Mouse (Mus musculus): ENCODE results near the gene Slc22a16. TPM values are rescaled to one million over a fixed set of nuclear protein-coding genes. Genes with fewer than 3 reads are reported as not detected.

The Slc22a16 gene
- not detected in 2 replicates for polyA plus RNA-seq (2016; fragmentation: Nextera tagmentation; extraction: Ambion mirVana)

- WGBS = 94% methylated on average over 12 of the region's 12 CpGs
- H3K4me3 ChIP-seq = no peak within 1 kb of the TSS
- no peaks in the 10 kb centered on the region for H3K36me3 ChIP-seq (replicated peaks)
- H3K4me1 ChIP-seq = no peaks in the 10 kb centered on the region
- H3K9me3 ChIP-seq = peaks cover 5% of the 10 kb centered on the region; the same call in 1 of the 2 replicates
- H3K27me3 ChIP-seq (ENCODE audit: poor library complexity, severe bottlenecking) = no peaks in the 10 kb centered on the region
- no peak within 1 kb of the TSS for H3K27ac ChIP-seq
- no peak for DNase-seq (ENCODE audit: extremely low spot score, low spot score)
These were observed at the start of gene Slc22a16 for GRCm38 (mm10) chr10:40570036-40570435. TSS of gene Slc22a16 (plus strand) at chr10:40570336.

DNA sequence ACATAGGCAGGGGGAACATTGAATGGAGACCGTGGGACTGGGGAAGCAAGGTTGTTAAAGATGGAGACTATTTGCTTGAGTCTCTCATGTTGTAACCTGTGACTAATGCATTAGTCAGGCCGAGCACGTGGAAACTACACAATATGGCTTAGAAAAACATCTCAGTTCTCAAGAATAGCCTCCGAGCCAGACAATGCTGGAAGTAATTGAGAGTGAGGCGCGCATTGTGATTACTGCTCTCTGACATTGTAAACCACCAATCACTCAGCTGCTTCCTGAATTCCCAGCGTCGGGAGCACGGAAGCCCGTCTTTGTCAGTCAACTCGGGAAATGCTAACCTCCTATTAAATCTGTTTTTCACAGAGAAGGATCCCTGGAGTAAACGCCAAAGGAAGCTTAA, 48.6 kb upstream of the Slc22a16 start:
- Histone ChIP-seq H3K9me3 (no peaks in the 10 kb centered on the region), H3K4me3 (no peak overlapping the region), H3K36me3 (replicated peaks) (no peaks in the 10 kb centered on the region), H3K27ac (peak overlapping the region; percentile 48), H3K4me1 (peaks cover 39% of the 10 kb centered on the region), H3K27me3 (ENCODE audit: poor library complexity, severe bottlenecking) (no peaks in the 10 kb centered on the region)
- peak; percentile 40 for DNase-seq (ENCODE audit: extremely low spot score, low spot score)
- WGBS = 23% methylated on average over 12 of the region's 12 CpGs

DNA sequence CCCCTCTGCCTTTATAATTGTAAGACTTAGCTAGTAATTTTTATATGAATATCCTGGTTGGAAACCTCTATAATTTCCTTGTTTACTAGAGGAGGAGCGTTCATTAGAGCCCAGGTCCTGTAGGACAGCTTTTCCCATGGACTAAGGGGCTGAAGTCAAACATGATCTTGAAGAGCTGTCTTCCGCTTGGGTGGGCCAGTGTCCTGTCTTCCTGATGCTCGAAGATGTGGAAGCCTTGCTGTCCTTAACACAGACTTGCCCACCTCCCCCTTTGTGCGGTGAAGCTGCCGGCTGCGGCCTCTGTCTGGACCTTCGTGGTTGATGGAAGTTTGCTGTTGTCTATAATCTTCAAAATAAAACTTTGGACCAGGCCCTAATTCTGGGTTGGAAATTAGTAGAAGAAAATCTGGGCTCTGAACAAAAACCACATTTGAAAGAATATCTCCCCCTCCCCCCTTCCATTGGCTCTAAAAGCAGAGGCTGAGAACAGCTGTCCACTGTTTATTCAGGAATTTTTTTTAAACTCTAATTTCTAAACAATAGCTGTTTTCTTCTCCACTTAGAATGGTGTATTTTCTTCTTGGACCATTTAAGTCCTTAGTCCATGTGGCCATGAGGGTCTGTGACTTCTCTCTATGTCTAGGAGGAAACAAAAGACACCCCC, 46.7 kb upstream of the Slc22a16 start:
- peaks cover 49% of the 10 kb centered on the region for H3K4me1 ChIP-seq

GRCm38 (mm10) chr10:40524032-40524806, 45.9 kb upstream of the Slc22a16 start:
- no peaks in the 10 kb centered on the region for H3K27me3 ChIP-seq (ENCODE audit: poor library complexity, severe bottlenecking)
- no peaks in the 10 kb centered on the region for H3K9me3 ChIP-seq
- 80% methylated on average over 9 of the region's 9 CpGs for WGBS
- H3K4me3 ChIP-seq = no peak overlapping the region
- DNase-seq (ENCODE audit: extremely low spot score, low spot score) = peak; percentile 14
- 0 out of 2 replicates have a peak overlapping the region, but pooled peaks have one; percentile 15 for H3K27ac ChIP-seq
- H3K4me1 ChIP-seq = peaks cover 54% of the 10 kb centered on the region
- no peaks in the 10 kb centered on the region for H3K36me3 ChIP-seq (replicated peaks)

More for the DNA sequence above, 46.7 kb upstream of the Slc22a16 start:
- no peak overlapping the region for H3K4me3 ChIP-seq
- no peaks in the 10 kb centered on the region for H3K27me3 ChIP-seq (ENCODE audit: poor library complexity, severe bottlenecking)
- H3K9me3 ChIP-seq = no peaks in the 10 kb centered on the region
- H3K36me3 ChIP-seq (replicated peaks) = no peaks in the 10 kb centered on the region
- WGBS = 78% methylated on average over 7 of the region's 7 CpGs
- H3K27ac ChIP-seq = 0 out of 2 replicates have a peak overlapping the region, but pooled peaks have one; percentile 30
- DNase-seq (ENCODE audit: extremely low spot score, low spot score) = peak; percentile 14

DNA sequence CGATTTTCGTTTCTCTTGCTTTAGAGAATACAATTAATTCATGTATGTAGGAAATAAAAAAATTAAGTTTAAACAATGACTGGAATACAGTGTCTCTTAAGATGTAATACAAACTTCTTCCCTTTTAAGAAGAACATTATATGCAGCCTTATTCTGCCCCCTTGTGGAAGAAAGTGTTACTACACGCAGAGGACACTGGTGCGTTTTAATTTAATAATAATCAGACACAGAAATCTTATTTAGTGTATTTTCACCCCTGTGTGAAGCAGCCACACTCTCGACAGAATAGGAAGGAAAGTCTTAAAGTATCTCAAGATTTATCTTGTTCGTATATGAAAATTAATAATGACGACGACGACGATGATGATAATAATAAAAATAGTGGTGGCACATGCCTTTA, 45.1 kb upstream of the Slc22a16 start:
- H3K4me1 ChIP-seq = peaks cover 54% of the 10 kb centered on the region
- H3K36me3 ChIP-seq (replicated peaks) = no peaks in the 10 kb centered on the region
- H3K4me3 ChIP-seq = no peak overlapping the region
- no peak overlapping the region for H3K27ac ChIP-seq
- DNase-seq (ENCODE audit: extremely low spot score, low spot score) = peak; percentile 25
- no peaks in the 10 kb centered on the region for H3K9me3 ChIP-seq
- H3K27me3 ChIP-seq (ENCODE audit: poor library complexity, severe bottlenecking) = no peaks in the 10 kb centered on the region
- WGBS = 31% methylated on average over 10 of the region's 10 CpGs

- Histone ChIP-seq H3K27me3 (ENCODE audit: poor library complexity, severe bottlenecking) (no peaks in the 10 kb centered on the region), H3K36me3 (replicated peaks) (no peaks in the 10 kb centered on the region), H3K27ac (no peak overlapping the region), H3K4me1 (peaks cover 54% of the 10 kb centered on the region), H3K4me3 (no peak overlapping the region), H3K9me3 (no peaks in the 10 kb centered on the region)
- 73% methylated on average over 9 of the region's 9 CpGs for WGBS
- DNase-seq (ENCODE audit: extremely low spot score, low spot score) = peak; percentile 12
These were observed 44.5 kb upstream of the Slc22a16 start for GRCm38 (mm10) chr10:40525616-40526155.

- H3K4me1 ChIP-seq = peaks cover 49% of the 10 kb centered on the region
- peak; percentile 12 for DNase-seq (ENCODE audit: extremely low spot score, low spot score)
- no peak overlapping the region for H3K4me3 ChIP-seq
- no peaks in the 10 kb centered on the region for H3K36me3 ChIP-seq (replicated peaks)
- H3K27ac ChIP-seq = no peak overlapping the region
- no peaks in the 10 kb centered on the region for H3K27me3 ChIP-seq (ENCODE audit: poor library complexity, severe bottlenecking)
- WGBS = 90% methylated on average over 8 of the region's 8 CpGs
- no peaks in the 10 kb centered on the region for H3K9me3 ChIP-seq
These were observed 43.8 kb upstream of the Slc22a16 start for GRCm38 (mm10) chr10:40526301-40526761.

- DNase-seq (ENCODE audit: extremely low spot score, low spot score) = peak; percentile 10
- WGBS = 83% methylated on average over 3 of the region's 3 CpGs
- no peaks in the 10 kb centered on the region for H3K27me3 ChIP-seq (ENCODE audit: poor library complexity, severe bottlenecking)
- H3K36me3 ChIP-seq (replicated peaks) = no peaks in the 10 kb centered on the region
- no peak overlapping the region; the same call in 1 of the 2 replicates for H3K27ac ChIP-seq
- H3K4me3 ChIP-seq = no peak overlapping the region
- peaks cover 3% of the 10 kb centered on the region; the same call in 1 of the 2 replicates for H3K9me3 ChIP-seq
- H3K4me1 ChIP-seq = peaks cover 42% of the 10 kb centered on the region
These were observed 43.1 kb upstream of the Slc22a16 start for GRCm38 (mm10) chr10:40526986-40527385.

DNA sequence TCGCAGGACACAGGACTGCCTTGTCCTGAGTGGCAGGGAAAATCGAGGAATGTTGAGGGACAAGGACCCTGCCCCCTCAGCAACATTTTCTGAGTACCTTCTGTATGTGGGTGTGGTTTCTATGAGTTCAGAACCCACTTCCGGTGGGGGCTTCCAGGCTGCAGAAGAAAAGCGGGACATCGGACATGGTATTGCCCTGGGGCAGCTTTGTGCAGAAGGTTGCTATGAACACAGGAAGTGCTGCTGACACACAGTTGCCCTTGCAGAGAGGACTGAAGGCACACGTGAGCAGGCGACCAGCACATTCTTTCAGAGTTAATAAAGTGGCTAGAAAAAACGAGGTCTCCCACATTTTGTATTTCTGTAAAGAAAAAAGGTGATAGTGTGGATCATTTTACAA, 42.6 kb upstream of the Slc22a16 start:
- Histone ChIP-seq H3K4me3 (no peak overlapping the region), H3K27ac (no peak overlapping the region; the same call in 1 of the 2 replicates), H3K9me3 (peaks cover 6% of the 10 kb centered on the region; the same call in 1 of the 2 replicates), H3K36me3 (replicated peaks) (no peaks in the 10 kb centered on the region), H3K4me1 (peaks cover 36% of the 10 kb centered on the region), H3K27me3 (ENCODE audit: poor library complexity, severe bottlenecking) (no peaks in the 10 kb centered on the region)
- DNase-seq (ENCODE audit: extremely low spot score, low spot score) = peak; percentile 14
- 63% methylated on average over 8 of the region's 8 CpGs for WGBS

DNA sequence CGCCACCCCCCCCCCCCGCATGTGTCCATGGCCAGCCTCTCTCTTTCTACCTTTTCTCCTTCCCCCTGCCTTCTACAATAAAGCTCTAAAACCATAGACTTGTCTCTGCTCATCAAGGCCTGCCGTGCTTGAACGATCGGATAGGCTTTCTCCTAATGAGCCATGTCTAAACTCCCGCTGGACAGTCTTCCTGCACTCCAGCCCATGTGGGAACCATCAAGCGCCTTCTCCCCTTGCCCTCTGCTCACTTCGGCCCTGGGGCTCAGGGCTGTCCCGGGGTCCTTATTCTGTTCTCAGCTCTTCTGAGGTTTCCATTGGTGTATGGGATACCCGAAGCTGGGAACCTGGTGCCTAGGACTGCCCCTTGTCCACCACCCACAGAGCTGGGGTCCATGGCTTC, 41.5 kb upstream of the Slc22a16 start:
- WGBS = 47% methylated on average over 8 of the region's 10 CpGs
- H3K9me3 ChIP-seq = peaks cover 9% of the 10 kb centered on the region; the same call in 1 of the 2 replicates
- H3K27me3 ChIP-seq (ENCODE audit: poor library complexity, severe bottlenecking) = no peaks in the 10 kb centered on the region
- H3K27ac ChIP-seq = no peak overlapping the region
- H3K4me1 ChIP-seq = peaks cover 25% of the 10 kb centered on the region
- DNase-seq (ENCODE audit: extremely low spot score, low spot score) = no peak
- no peak overlapping the region for H3K4me3 ChIP-seq
- H3K36me3 ChIP-seq (replicated peaks) = no peaks in the 10 kb centered on the region

- Histone ChIP-seq H3K27ac (no peak overlapping the region), H3K4me3 (no peak overlapping the region), H3K36me3 (replicated peaks) (no peaks in the 10 kb centered on the region), H3K9me3 (peaks cover 9% of the 10 kb centered on the region; the same call in 1 of the 2 replicates), H3K27me3 (ENCODE audit: poor library complexity, severe bottlenecking) (no peaks in the 10 kb centered on the region), H3K4me1 (peaks cover 20% of the 10 kb centered on the region; the same call in 1 of the 2 replicates)
- 70% methylated on average over 6 of the region's 6 CpGs for WGBS
- peak; percentile 34 for DNase-seq (ENCODE audit: extremely low spot score, low spot score)
These were observed 40.5 kb upstream of the Slc22a16 start for GRCm38 (mm10) chr10:40529617-40530016.

DNA sequence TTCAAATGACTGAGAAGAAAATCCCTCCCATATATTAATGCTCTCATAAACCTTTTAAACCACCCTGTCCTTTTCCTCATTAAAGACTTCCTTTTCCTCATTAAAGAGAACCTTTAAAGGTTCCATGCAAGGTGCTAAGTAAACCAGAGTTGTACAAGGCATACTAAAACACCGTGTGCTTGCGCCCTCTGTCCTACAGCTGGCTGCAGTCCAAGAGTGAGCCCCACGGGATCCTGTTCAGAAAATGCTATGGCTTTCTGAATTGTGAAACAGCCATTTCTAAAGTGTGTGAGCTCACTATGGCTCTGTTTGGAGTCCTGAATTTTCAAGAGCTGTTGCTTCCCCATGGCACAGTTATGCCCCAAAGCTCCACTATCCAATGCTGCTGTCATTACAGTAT, 39.5 kb upstream of the Slc22a16 start:
- WGBS = 93% methylated on average over 3 of the region's 3 CpGs
- no peaks in the 10 kb centered on the region for H3K27me3 ChIP-seq (ENCODE audit: poor library complexity, severe bottlenecking)
- H3K9me3 ChIP-seq = peaks cover 9% of the 10 kb centered on the region; the same call in 1 of the 2 replicates
- no peak overlapping the region for H3K27ac ChIP-seq
- H3K4me1 ChIP-seq = peaks cover 20% of the 10 kb centered on the region; the same call in 1 of the 2 replicates
- no peak overlapping the region for H3K4me3 ChIP-seq
- H3K36me3 ChIP-seq (replicated peaks) = no peaks in the 10 kb centered on the region
- DNase-seq (ENCODE audit: extremely low spot score, low spot score) = no peak

Measured in forebrain, embryonic 10.5 days (tissue).